Mouse (Mus musculus): ENCODE data around the gene Hs6st2. TPM values are rescaled to one million over a fixed set of nuclear protein-coding genes. Genes with fewer than 3 reads are reported as not detected.

Hs6st2 gene
- polyA plus RNA-seq, 1 experiment from 2014 or later = 8.8 TPM

Other genes with a start within 250 kb of the Hs6st2 start
- not detected in 2 replicates for gene Usp26, start 119.4 kb upstream of the Hs6st2 start, polyA plus RNA-seq (2015; fragmentation: Nextera tagmentation; extraction: Ambion mirVana)